Mouse (Mus musculus): ENCODE measurements around the gene Specc1l. TPM values are rescaled to one million over a fixed set of nuclear protein-coding genes. Genes with fewer than 3 reads are reported as not detected.
A peak's percentile ranks its signal among the peaks of the same experiment; 100 is the strongest.

Specc1l gene
- polyA plus RNA-seq, 1 experiment from 2014 or later: 34.6 TPM

- Histone ChIP-seq H3K4me3 (ENCODE audit: low read depth, low read length) (no peak overlapping the region), H3K36me3 (ENCODE audit: insufficient read depth) (peaks cover 39% of the 10 kb centered on the region), H3K27me3 (ENCODE audit: insufficient read depth, low read length) (no peaks in the 10 kb centered on the region), H3K27ac (ENCODE audit: low read depth) (no peak overlapping the region), H3K4me2 (no peak overlapping the region), H3K4me1 (ENCODE audit: insufficient read depth) (no peaks in the 10 kb centered on the region), H3K9ac (no peak overlapping the region), H3K9me3 (ENCODE audit: low read depth, low read length) (no peaks in the 10 kb centered on the region)
- no peak for TF ChIP-seq CTCF (IDR thresholded peaks at IDR 0.05; ENCODE audit: low read depth)
- 79% methylated on average over 2 of the region's 2 CpGs for WGBS
- DNase-seq (no peak), ATAC-seq (ENCODE audit: insufficient read depth) (no peak)
Observed at GRCm38 (mm10) chr10:75235726-75236125, 23.9 kb downstream of the Specc1l start.

- Histone ChIP-seq H3K4me1 (ENCODE audit: insufficient read depth) (no peaks in the 10 kb centered on the region), H3K27me3 (ENCODE audit: insufficient read depth, low read length) (no peaks in the 10 kb centered on the region), H3K9me3 (ENCODE audit: low read depth, low read length) (no peaks in the 10 kb centered on the region), H3K36me3 (ENCODE audit: insufficient read depth) (peaks cover 40% of the 10 kb centered on the region), H3K27ac (ENCODE audit: low read depth) (no peak overlapping the region), H3K4me3 (ENCODE audit: low read depth, low read length) (no peak overlapping the region), H3K9ac (no peak overlapping the region), H3K4me2 (no peak overlapping the region)
- DNase-seq: no peak
- no peak for ATAC-seq (ENCODE audit: insufficient read depth)
- TF ChIP-seq CTCF (IDR thresholded peaks at IDR 0.05; ENCODE audit: low read depth): no peak
- 86% methylated on average over 3 of the region's 3 CpGs for WGBS
Observed at GRCm38 (mm10) chr10:75236156-75236555, 24.3 kb downstream of the Specc1l start.

GRCm38 (mm10) chr10:75237166-75237565 lies 25.3 kb downstream of the Specc1l start:
- TF ChIP-seq CTCF (IDR thresholded peaks at IDR 0.05; ENCODE audit: low read depth): no peak
- H3K4me3 ChIP-seq (ENCODE audit: low read depth, low read length): no peak overlapping the region
- ATAC-seq (ENCODE audit: insufficient read depth) (no peak), DNase-seq (no peak)
- WGBS: 89% methylated on average over 2 of the region's 2 CpGs
- peaks cover 44% of the 10 kb centered on the region for H3K36me3 ChIP-seq (ENCODE audit: insufficient read depth)
- no peak overlapping the region for H3K9ac ChIP-seq
- no peaks in the 10 kb centered on the region for H3K27me3 ChIP-seq (ENCODE audit: insufficient read depth, low read length)
- H3K27ac ChIP-seq (ENCODE audit: low read depth): no peak overlapping the region
- no peaks in the 10 kb centered on the region for H3K4me1 ChIP-seq (ENCODE audit: insufficient read depth)
- no peak overlapping the region for H3K4me2 ChIP-seq
- H3K9me3 ChIP-seq (ENCODE audit: low read depth, low read length): no peaks in the 10 kb centered on the region

GRCm38 (mm10) chr10:75240583-75241250 lies 28.8 kb downstream of the Specc1l start:
- no peaks in the 10 kb centered on the region for H3K9me3 ChIP-seq (ENCODE audit: low read depth, low read length)
- ATAC-seq (ENCODE audit: insufficient read depth): no peak
- H3K27me3 ChIP-seq (ENCODE audit: insufficient read depth, low read length): no peaks in the 10 kb centered on the region
- H3K9ac ChIP-seq: no peak overlapping the region
- WGBS: 67% methylated on average over 8 of the region's 8 CpGs
- H3K4me3 ChIP-seq (ENCODE audit: low read depth, low read length): no peak overlapping the region
- no peak for TF ChIP-seq CTCF (IDR thresholded peaks at IDR 0.05; ENCODE audit: low read depth)
- H3K27ac ChIP-seq (ENCODE audit: low read depth): no peak overlapping the region
- H3K4me1 ChIP-seq (ENCODE audit: insufficient read depth): no peaks in the 10 kb centered on the region
- no peak overlapping the region for H3K4me2 ChIP-seq
- peaks cover 63% of the 10 kb centered on the region for H3K36me3 ChIP-seq (ENCODE audit: insufficient read depth)
- DNase-seq: no peak

- Histone ChIP-seq H3K27me3 (ENCODE audit: insufficient read depth, low read length) (no peaks in the 10 kb centered on the region), H3K36me3 (ENCODE audit: insufficient read depth) (peaks cover 85% of the 10 kb centered on the region), H3K27ac (ENCODE audit: low read depth) (no peak overlapping the region), H3K9me3 (ENCODE audit: low read depth, low read length) (no peaks in the 10 kb centered on the region), H3K4me2 (no peak overlapping the region), H3K9ac (no peak overlapping the region), H3K4me3 (ENCODE audit: low read depth, low read length) (no peak overlapping the region), H3K4me1 (ENCODE audit: insufficient read depth) (no peaks in the 10 kb centered on the region)
- DNase-seq: no peak
- 80% methylated on average over 13 of the region's 13 CpGs for WGBS
- no peak for TF ChIP-seq CTCF (IDR thresholded peaks at IDR 0.05; ENCODE audit: low read depth)
- ATAC-seq (ENCODE audit: insufficient read depth): no peak
Observed at GRCm38 (mm10) chr10:75245806-75246205, 33.9 kb downstream of the Specc1l start.

GRCm38 (mm10) chr10:75246331-75246730 lies 34.5 kb downstream of the Specc1l start:
- ATAC-seq (ENCODE audit: insufficient read depth) (no peak), DNase-seq (no peak)
- WGBS: 92% methylated on average over 10 of the region's 10 CpGs
- Histone ChIP-seq H3K4me1 (ENCODE audit: insufficient read depth) (no peaks in the 10 kb centered on the region), H3K9ac (no peak overlapping the region), H3K27ac (ENCODE audit: low read depth) (no peak overlapping the region), H3K4me3 (ENCODE audit: low read depth, low read length) (no peak overlapping the region), H3K4me2 (no peak overlapping the region), H3K36me3 (ENCODE audit: insufficient read depth) (peaks cover 80% of the 10 kb centered on the region), H3K27me3 (ENCODE audit: insufficient read depth, low read length) (no peaks in the 10 kb centered on the region), H3K9me3 (ENCODE audit: low read depth, low read length) (no peaks in the 10 kb centered on the region)
- TF ChIP-seq CTCF (IDR thresholded peaks at IDR 0.05; ENCODE audit: low read depth): no peak

GRCm38 (mm10) chr10:75251011-75251410 lies 39.1 kb downstream of the Specc1l start:
- DNase-seq: peak; percentile 57
- TF ChIP-seq CTCF (IDR thresholded peaks at IDR 0.05; ENCODE audit: low read depth): peak; percentile 62
- Histone ChIP-seq H3K4me3 (ENCODE audit: low read depth, low read length) (no peak overlapping the region), H3K4me2 (no peak overlapping the region), H3K27ac (ENCODE audit: low read depth) (no peak overlapping the region), H3K27me3 (ENCODE audit: insufficient read depth, low read length) (no peaks in the 10 kb centered on the region), H3K4me1 (ENCODE audit: insufficient read depth) (peaks cover 4% of the 10 kb centered on the region; the same call in 1 of the 2 replicates), H3K36me3 (ENCODE audit: insufficient read depth) (peaks cover 56% of the 10 kb centered on the region), H3K9me3 (ENCODE audit: low read depth, low read length) (no peaks in the 10 kb centered on the region), H3K9ac (no peak overlapping the region)
- 66% methylated on average over 2 of the region's 2 CpGs for WGBS
- no peak for ATAC-seq (ENCODE audit: insufficient read depth)
